Mouse (Mus musculus): ENCODE measurements at regions not wholly inside any gene's neighbourhood (a gene's known extent, or its start where the extent isn't known, plus 50 kb on each side); places are given as distances from the start of the nearest gene placed in this dataset.

DNA sequence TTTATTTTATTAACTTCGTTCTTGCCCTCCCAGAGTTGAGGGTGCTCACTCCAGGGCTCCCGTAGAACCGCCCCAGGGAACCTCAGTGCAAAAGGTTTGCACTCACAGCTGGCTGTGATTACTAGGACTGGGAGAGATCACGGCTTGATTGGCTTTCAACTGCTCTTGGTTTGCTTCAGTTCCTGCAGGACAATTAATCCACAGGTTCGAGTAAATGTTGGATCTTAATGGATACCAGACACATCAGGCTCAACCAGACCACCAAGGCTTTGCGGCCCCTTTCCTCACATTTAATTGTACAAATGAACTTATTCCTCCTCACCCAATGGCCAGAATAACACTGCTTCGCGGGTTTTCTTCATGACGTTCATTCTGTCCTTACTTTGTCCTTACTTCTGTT is 502.9 kb downstream of the Kcnj2 start:
- DNase-seq (ENCODE audit: low spot score), result no peak

DNA sequence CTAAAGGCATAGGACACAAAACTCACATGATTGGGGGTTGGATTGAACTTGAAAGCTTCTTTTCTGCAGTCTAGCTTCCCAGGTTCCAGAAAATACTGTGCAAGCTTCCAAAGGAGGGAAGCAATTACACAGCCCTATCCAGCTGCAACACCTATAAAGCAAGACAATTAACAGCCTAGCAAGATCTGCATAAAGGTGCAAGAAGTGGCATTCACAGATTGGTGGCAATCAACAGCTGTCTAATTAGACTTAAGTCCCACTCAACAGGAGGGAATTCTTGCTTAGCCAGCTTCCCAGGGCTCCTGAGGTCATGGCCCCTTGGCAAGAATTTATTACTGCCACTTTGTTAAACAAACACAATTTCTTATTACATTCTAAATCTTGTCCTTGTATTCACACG is 511.9 kb downstream of the Kcnj2 start:
- DNase-seq (ENCODE audit: low spot score), result peak; percentile 36

DNA sequence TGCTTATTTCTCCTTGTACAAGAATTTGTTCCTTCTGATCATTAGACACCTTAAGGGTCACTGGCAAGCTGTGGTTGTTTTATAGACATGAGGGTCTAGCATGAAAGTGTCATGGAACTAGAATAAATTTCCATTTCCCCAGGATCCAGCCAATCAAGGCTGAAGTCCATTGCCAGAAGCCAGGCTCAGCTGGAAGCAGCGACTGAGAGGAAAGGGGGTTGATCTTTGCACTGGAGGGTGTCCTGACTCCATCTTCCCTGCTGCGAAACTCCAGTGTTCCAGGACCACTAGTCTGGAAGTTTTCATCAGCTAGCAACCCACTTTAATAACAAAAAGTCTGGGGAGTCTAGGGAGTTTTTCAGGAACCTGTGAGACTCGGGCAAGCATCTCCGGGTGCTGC is 517.0 kb downstream of the Kcnj2 start:
- no peak for DNase-seq (ENCODE audit: low spot score)

DNA sequence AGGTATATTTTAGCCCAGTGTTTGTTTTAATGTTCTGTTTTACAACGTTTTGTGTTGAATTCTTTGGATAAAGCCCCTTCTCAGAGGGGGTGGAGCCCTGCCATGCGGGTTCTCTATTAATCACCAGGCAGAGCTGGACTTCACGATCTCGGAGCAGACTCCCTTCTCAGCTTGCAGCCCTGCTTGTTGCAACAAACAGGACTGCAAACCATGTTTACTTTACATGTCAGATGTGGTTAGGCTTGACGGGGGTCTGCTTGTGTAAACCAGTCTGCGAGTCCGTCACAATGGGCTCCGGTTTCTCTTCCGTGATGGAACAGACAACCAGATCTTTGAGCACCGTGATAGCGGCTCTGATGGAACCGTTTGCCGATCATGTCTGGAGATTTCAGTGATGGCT is 517.6 kb downstream of the Kcnj2 start:
- no peak for DNase-seq (ENCODE audit: low spot score)

DNA sequence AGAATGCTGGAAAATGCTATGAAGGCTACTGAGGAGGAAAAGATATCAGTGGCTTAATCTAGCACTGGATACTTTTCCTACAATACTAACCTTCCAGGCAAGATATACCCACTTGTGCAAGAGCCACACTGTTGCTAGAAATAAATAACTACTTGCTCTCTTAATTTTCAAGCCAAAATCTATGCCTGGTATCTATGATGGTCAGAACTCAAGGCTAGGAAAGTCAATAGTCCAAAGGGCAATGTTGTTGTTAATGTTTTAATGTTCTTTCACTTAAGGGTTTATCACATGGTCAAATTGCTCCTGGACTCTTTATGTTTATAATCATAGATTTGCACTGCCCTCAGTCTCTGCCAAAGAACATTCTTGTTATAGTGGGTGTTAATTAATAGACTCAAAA is 533.5 kb downstream of the Kcnj2 start:
- DNase-seq (ENCODE audit: low spot score), result no peak

DNA sequence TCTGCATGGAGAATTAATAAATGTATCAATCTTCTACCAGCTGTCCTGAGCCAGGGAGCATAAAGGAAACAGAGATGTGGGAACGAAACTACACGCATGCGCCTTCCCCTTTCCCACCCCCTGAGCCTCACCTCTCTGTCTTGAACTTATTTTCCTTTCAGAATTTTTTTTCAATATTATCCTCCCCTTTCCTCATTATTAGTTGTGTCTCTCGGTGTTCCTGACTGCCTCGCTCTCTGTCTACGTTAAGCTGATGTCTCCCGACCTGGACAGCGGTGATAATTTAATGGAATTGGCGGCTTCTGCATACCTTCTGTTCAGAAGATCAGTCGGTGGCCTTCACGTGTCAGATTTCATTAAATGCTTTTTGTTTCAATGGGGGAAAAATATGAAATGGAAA is 539.2 kb downstream of the Kcnj2 start:
- peak; percentile 46 for DNase-seq (ENCODE audit: low spot score)

DNA sequence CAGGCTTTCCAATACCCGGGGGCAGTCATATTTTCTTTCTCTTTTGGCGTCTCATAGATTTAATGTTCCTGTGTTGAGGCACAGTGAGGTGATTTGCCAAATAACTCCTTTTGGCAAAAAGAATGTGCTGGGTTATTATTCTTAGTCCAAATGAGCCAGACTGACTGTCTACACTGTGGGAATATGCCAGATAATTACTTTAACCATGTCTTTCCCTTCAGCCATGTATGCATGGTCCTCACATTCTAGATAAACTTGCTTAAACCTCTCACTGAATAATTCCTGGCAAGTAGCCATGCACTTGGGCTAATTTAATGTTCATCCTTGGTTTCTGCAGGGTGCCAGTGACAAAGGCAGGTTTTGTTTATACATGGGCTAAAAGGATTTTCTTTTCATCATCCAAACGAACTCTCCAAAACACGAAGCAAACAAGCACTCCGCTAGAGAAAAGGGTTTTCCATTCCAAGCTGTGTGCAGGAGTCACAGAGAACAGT is 544.6 kb downstream of the Kcnj2 start:
- DNase-seq (ENCODE audit: low spot score), result no peak

DNA sequence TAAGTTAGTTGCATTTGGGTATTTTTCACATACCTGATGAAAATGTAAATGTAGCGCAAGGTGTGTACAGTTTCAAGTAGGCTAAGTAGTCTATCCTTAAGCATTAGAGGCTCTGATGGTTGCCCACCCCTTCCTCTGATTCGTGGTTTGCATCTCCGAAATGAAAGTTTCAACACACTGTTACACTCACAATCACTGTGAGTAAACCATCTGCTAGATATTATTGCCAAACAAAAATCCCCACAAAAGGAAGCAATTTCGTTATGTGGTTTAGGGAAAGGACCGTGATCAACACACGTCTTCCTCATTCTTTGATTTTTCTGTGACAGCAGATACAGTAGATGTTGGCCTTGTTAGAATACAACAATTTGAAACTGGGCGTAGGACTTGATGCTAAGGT is 577.6 kb downstream of the Kcnj2 start:
- DNase-seq (ENCODE audit: low spot score), result no peak

DNA sequence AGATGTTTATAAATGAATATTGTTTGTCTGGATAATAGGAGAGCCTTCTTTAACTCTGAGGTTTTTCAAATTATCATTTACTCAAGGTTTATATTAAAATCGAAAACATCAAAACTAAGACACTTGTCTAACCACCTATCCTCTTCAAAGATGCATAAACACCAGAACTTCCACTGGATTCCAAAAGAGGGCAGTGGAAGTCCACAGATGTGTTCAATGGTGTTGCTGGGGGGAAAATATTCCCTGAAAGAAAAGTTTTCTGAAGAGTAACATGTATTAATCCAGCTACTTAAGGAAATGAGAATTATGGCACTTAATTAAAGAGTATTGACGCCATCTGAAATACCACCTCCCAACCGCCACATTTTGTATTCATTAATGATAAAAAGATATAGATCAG is 586.9 kb downstream of the Kcnj2 start:
- peak; percentile 78 for DNase-seq (ENCODE audit: low spot score)

DNA sequence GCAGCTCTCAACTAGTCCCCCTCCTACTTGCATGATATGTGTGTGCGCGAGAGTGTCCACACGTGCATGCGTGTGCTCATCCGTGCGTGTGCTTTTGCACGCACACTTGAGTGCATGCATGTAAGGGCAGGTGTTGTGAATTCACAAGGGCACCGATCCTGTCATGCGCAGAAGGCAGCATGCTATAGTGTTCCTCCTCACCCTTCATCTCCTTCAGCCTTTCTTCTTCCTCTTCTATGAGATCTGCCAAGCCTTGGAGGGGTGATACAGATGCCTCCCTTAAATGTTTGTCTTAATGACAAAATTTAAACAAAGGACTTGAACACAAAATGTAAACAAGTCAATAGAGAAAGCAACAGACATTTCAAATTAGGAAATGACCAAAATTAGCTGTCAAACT is 591.8 kb downstream of the Kcnj2 start:
- no peak for DNase-seq (ENCODE audit: low spot score)

DNA sequence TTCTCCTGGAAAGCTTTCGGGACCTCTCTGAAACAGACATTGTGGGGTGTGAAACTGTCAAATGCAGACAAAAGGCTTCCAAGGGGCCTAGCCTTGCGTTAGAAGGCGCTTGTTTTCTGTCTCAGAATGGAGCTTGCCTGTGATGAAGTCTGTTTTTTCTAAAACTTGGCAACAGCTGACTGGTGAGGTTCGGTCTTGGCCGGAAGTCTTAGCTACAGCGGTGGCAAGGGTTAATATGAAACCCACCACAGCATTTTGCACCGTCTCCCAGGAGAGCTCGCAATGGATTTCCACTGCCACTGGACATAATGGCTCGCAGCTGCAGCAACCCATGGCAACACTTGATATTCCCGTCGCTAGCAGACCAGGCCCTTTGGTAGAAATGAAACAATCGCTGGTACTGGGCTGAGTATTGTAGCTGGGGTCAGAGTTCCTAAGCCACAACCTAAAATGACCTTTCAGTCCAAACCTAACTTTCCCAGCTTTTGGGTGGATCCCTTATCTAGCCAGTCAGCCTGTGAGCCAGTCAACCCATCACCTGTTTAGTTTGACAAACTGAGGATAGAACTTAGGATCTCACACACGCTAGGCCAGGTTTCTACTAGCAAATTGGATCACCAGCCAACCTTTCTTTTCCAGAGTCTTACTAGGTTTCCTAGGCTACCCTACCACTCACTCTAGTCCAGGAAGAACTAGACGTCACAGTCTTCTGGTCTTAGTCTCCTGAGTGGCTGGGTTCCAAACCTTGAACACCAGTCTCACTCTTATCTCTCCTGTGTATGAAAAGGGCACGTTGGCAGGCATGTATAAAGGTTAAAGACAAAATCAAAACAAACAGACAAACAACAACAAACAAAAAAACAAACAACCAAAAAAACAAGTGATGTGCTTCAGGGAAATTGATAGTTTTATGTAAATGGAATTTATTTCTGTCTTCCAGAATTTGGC is 592.7 kb downstream of the Kcnj2 start:
- DNase-seq (ENCODE audit: low spot score), result no peak

DNA sequence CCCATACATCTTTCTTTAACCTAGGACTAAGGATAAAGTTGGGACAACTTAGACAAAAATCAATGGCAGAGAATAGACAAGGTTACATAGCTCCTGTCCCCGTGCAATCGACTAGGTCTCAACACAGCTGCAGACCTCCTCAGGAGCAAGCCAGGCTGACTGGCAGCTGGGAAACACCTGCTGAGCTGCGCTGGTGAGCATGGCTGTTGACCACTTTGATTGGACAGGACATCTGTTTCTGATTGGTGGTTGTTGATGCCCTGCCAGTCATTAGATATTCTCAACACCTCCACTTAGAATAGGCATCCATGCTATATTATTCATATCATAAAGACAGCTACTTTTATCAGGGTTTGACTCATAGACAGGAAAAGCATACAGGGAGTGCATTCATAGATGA is 597.3 kb downstream of the Kcnj2 start:
- no peak for DNase-seq (ENCODE audit: low spot score)

DNA sequence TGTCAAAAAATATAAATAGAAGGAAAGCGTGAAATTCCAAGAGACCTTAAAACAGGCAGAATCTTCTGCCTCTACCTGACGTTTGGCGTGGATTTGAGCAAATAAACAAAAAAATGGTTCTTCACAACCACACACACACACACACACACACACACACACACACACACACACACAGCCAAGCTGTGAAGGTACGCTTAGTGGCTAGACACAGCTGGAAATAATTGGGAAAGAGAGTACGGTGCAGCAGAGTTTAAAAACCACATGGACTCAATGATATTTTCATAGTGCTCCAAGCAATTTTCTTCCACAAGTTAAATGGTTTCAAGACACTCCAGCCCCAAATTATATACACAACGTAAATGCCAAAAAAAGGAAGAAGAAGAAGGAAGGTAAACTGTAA is 600.4 kb downstream of the Kcnj2 start:
- no peak for DNase-seq (ENCODE audit: low spot score)

DNA sequence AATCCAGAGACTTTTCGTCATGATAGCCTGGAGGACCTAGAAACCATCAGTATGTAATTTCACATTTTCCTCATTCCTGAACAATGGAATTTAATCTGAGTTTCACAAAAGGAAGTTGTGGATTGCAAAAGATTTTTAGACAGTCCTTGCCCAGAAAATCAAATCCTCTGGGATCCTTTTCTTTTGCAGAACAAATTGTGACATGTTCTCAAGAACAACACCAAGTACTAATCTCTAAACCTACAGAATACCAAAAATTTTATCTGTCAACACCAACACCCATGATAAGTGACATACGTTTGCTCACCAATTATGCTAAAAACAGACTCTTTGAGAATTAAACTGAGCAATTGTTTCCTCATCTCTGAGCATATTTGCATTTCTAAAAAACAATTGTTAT is 605.9 kb downstream of the Kcnj2 start:
- DNase-seq (ENCODE audit: low spot score), result no peak

DNA sequence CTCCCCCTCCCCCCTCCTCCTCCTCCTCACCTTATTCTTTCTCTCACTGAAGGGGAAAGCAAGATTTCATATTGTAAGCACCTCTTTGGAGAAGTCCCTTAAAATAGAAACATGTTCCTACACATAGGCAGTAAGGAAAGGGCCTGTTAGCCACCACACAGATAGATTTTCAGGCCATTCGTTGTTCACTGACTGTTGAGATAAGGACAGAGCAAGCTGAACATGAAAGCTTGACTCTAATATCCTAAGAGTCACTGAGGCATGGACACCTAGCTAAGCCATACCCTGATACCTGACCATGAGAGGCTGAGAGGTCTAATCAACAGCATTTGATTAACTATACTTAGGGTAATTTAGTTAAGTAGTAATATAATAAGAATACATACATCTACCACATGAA is 609.7 kb downstream of the Kcnj2 start:
- DNase-seq (ENCODE audit: low spot score), result no peak

DNA sequence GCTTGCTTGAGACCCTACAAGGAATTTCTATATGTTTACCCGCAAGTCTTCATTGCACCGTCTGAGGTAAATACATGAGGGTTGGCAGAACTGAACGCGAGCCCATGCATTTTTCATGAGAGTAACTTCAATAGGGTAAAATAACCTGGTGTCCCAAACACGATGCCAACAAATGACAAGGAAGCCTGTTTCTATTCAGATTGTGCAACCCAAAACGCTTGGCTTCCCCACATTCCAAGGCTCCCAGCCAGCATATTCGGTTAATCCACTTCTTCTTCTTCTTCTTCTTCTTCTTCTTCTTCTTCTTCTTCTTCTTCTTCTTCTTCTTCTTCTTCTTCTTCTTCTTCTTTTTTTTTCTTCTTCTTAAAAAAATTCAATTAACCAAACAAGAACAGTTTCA is 616.4 kb downstream of the Kcnj2 start:
- no peak for DNase-seq (ENCODE audit: low spot score)

DNA sequence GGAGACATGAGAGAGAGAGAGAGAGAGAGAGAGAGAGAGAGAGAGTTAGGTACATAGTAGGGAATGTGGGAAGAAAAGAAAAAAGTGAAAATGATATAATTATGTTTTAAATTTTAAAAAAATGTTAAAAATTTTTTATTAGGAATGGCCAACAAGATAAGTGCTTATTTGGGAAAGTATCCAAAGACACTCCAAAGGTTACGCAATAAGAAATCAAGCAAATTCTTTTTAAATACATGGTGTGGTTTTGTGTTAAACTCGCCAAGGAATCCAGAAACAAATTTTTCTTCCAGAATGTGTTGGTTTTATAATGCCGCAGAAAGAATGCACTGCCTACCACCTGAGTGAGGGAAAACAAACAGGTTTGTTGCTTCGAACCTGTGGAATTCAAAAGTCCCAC is 617.9 kb downstream of the Kcnj2 start:
- no peak for DNase-seq (ENCODE audit: low spot score)

DNA sequence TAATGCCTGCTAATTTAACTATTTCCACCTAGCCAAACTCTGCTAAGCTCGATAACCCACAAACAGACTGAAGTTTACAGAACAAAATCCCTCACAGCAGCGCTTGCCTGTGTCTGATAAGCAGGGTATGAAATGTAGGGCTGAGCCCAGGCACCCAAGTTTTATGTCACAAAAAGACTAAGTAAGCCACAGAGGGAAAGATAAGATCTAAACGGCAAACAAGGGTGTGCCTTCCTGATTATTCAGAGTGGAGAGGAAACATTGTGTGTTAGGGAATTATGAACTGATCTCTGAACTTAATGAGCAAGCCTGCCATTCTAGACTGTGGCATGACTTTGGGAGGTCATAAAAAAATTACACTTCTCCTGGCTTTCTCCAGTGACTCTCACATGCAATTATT is 621.8 kb downstream of the Kcnj2 start:
- no peak for DNase-seq (ENCODE audit: low spot score)

DNA sequence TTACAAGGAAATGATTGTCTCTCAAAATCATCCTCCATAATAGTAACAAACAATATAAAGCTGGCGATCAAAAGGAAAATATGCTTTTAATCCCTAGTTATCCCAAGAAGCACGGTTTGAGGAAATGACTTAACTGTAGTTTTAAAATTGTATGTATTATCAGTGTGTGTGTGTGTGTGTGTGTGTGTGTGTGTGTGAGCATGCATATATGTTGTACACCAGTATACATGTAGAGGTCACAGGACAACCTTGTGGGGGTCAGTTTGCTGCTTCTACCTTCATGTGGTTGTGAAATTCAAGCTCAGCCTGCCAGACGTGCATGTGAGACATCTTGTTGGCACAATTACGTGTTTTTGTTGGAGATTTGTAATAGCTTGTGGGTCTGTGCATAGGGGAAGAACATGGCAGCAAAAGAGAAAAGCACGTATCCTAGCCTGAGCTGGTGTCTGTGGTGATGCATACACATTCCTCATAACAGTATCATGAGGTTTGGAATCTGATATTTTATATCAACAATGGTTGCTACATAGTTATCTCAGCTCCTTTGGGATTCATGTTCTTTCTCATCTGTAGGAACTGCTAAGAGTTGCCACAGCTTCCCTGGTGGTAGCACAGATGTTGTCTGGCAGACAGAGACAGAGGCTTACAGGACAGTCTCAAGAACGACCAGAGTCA is 622.4 kb downstream of the Kcnj2 start:
- DNase-seq (ENCODE audit: low spot score), result no peak

DNA sequence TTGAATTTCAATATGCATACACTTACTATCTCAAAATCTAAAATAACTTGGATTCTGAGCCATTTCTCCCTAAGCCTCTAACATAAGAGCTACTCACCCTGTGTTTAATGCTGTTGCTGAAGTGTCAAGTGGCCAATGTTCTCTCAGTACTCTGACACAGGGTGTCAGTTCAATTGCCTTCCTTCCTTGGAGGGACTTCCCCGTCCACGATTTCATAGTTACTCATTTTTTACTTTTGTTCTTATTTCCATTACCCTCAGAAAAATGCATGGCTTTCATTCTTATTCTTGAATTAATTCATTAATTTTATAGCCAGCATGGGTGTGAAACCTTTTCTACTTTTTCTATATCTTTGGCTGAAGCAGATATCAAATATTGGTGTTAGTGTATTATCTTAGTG is 623.9 kb downstream of the Kcnj2 start:
- DNase-seq (ENCODE audit: low spot score), result no peak

DNA sequence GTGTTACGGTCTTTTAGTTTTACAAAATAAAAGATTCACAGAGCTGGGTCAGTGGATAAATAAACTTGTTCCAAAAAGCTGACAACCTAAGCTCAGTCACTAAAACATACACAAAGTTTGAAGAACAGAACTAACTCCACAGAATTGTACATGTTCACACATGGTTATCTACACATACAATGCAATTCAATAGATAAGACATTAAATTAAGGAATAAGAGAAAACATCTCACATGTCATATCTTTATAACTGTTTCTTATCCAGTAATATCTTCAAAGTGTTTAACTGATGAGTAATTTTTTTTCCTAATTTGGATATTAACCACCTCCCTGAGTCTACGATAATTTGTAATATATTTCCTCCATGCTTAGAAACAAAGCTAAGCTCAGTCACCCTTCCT is 625.5 kb downstream of the Kcnj2 start:
- DNase-seq (ENCODE audit: low spot score), result no peak

DNA sequence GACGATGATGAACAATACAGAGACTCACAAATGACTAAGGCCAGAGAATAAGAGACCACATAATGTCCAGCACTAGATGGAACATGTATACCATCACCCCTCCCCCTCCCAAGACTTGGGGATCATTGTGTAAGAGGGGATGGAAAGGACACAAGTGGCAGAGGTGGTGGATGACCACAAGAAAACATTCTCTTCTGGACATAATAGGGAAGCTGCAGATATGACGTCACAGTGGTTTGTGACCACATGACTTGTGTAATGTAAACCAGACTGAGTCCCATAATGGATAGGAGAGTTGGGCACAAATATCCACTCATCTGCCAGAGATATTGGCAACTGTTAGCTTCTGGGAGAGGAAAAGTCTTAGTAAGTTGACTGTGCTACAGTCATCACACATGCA is 630.7 kb downstream of the Kcnj2 start:
- no peak for DNase-seq (ENCODE audit: low spot score)

DNA sequence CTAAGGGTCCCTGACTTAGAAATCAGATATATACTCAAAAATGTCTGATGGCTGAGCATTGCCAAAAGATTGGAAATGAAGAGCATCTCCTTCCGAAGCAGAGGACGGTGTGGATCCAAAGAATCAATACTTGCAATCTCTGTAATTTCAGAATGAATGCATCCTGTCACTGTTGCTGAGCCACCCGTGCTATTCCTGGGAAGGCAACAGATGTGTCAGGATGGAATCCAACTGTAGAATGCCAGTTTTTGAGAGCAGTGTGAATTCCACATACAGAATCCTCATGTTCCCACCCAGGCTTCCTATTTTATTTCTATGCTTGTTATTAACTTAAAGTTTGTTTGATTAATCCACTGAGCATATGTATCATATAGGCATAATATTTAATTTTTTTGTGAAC is 633.9 kb downstream of the Kcnj2 start:
- DNase-seq (ENCODE audit: low spot score), result no peak

DNA sequence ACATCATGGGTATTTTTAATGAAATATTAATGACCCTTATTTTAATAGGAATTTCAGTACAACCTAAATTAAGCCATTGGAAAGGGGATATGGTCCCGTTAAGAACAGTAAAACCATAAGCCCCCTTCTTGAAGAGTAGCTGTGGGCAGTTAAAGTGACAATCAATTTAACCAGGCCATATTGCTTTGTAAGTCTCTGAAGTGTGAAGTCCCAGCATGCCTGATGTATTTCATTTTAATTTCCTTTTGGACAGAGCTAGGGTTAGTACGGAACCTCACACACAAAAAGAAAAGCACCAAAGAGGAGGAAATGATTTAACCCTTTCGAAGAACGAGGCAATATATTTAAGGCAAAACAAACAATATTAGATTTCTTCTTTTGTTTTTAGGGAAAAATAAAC is 640.9 kb downstream of the Kcnj2 start:
- no peak for DNase-seq (ENCODE audit: low spot score)
